Mouse (Mus musculus): ENCODE data around the gene Ltv1. TPM values are rescaled to one million over a fixed set of nuclear protein-coding genes. Genes with fewer than 3 reads are reported as not detected.

The Ltv1 gene
- polyA plus RNA-seq, 1 experiment from 2014 or later = 27.1 TPM

DNA sequence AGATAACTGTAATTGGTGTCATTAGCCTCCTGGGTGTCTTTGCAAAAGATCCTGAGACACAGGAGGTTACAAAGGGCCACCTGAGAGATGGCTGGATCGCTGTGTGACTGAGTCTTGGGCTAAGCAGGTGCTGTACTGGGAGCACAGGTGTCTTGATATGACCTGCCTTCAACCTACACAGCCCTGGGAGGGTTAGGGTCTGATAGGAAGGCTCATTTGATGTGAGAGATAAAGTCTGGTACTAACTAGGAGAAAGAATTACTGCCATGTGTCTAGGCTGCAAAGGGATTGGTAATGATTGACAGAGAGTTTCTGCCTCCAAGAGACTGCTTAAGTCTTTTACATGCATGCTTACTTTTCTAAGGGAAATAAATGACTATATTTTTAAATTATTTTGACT lies 27.1 kb upstream of the Ltv1 start:
- no peak overlapping the region for H3K27ac ChIP-seq (replicated peaks)
- no peaks in the 10 kb centered on the region for H3K27me3 ChIP-seq
- ATAC-seq (ENCODE audit: insufficient read depth) = no peak
- no peak overlapping the region for H3K4me3 ChIP-seq (replicated peaks)
- no peaks in the 10 kb centered on the region for H3K36me3 ChIP-seq (replicated peaks)
- H3K4me2 ChIP-seq = no peak overlapping the region
- no peaks in the 10 kb centered on the region for H3K9me3 ChIP-seq (replicated peaks)
- 62% methylated on average over 1 of the region's 1 CpGs for WGBS (ENCODE audit: insufficient replicate concordance)
- H3K9ac ChIP-seq = no peak overlapping the region
- 0 out of 2 replicates have a peak, but pooled peaks cover 4% of the 10 kb centered on the region for H3K4me1 ChIP-seq (replicated peaks)

GRCm38 (mm10) chr10:13213956-13214355 lies 21.0 kb upstream of the Ltv1 start:
- no peak overlapping the region for H3K27ac ChIP-seq (replicated peaks)

DNA sequence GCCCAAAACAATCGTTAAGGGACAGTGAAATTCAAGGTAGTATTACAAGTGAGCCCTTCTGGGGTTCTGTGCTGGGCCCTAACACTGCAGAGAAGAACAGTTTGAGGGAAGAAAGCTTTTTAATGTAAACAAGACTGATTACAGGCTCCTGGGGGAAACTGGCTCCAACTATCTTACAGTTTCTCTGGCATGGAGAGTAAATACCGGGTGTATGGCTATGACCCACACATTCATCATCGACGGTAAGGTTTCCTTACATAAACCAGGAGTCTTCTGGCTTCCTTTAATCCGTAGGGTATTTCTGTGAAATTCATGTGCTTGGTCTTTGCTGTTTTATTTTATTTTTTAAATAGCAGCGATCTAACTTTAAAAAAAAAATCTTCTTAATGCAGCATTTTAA lies 19.9 kb upstream of the Ltv1 start:
- Histone ChIP-seq H3K4me1 (replicated peaks) (0 out of 2 replicates have a peak, but pooled peaks cover 4% of the 10 kb centered on the region), H3K36me3 (replicated peaks) (0 out of 2 replicates have a peak, but pooled peaks cover 3% of the 10 kb centered on the region), H3K4me3 (replicated peaks) (no peak overlapping the region), H3K9ac (no peak overlapping the region), H3K4me2 (no peak overlapping the region), H3K27me3 (no peaks in the 10 kb centered on the region), H3K27ac (replicated peaks) (no peak overlapping the region), H3K9me3 (replicated peaks) (no peaks in the 10 kb centered on the region)
- ATAC-seq (ENCODE audit: insufficient read depth) = no peak
- 60% methylated on average over 6 of the region's 6 CpGs for WGBS (ENCODE audit: insufficient replicate concordance)

More at GRCm38 (mm10) chr10:13213956-13214355, 21.0 kb upstream of the Ltv1 start:
- H3K4me1 ChIP-seq (replicated peaks) = 0 out of 2 replicates have a peak, but pooled peaks cover 4% of the 10 kb centered on the region
- no peak overlapping the region for H3K4me3 ChIP-seq (replicated peaks)
- H3K27me3 ChIP-seq = no peaks in the 10 kb centered on the region
- no peak overlapping the region for H3K9ac ChIP-seq
- WGBS (ENCODE audit: insufficient replicate concordance) = 73% methylated on average over 12 of the region's 12 CpGs
- ATAC-seq (ENCODE audit: insufficient read depth) = no peak
- no peak overlapping the region for H3K4me2 ChIP-seq
- H3K9me3 ChIP-seq (replicated peaks) = no peaks in the 10 kb centered on the region
- 0 out of 2 replicates have a peak, but pooled peaks cover 3% of the 10 kb centered on the region for H3K36me3 ChIP-seq (replicated peaks)

- Histone ChIP-seq H3K4me3 (replicated peaks) (no peak overlapping the region), H3K4me2 (no peak overlapping the region), H3K27ac (replicated peaks) (no peak overlapping the region), H3K9ac (no peak overlapping the region), H3K36me3 (replicated peaks) (0 out of 2 replicates have a peak, but pooled peaks cover 3% of the 10 kb centered on the region), H3K27me3 (no peaks in the 10 kb centered on the region), H3K9me3 (replicated peaks) (no peaks in the 10 kb centered on the region), H3K4me1 (replicated peaks) (0 out of 2 replicates have a peak, but pooled peaks cover 4% of the 10 kb centered on the region)
- WGBS (ENCODE audit: insufficient replicate concordance) = 70% methylated on average over 9 of the region's 9 CpGs
- ATAC-seq (ENCODE audit: insufficient read depth) = no peak
These were observed 19.4 kb upstream of the Ltv1 start for GRCm38 (mm10) chr10:13212326-13212725.

DNA sequence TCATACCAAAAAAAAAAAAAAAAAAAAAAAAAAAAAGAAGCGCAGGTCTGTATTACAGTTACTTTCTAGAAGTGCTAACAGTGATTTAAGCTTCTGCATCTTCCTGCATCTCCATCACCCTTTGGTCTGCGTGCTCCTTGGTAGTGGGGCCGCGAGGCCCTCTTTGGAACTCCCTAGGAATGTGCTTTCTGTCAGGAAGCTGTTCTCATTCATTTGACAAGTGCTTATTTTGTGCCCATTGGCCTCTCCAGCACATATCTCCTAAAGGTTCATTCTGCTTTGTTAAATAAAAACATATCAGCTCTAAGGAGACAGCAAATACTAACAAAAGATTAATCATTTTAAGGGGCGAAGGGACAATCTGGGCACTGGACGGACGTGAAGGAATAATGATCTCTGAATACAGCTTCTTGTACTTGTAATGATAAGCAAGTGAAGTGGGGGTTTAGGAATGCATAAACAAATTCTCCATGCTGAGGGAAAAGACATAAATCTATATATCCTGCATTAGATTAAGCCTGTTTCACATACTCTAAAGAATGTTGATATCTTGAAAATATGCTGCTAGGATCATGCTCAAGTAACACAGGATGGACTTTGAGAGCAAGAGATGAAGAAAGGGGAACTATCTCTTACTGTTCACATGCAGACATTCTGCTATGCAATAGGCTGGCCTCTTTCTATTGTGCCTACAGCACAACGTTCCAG lies 17.1 kb upstream of the Ltv1 start:
- Histone ChIP-seq H3K4me1 (replicated peaks) (no peaks in the 10 kb centered on the region), H3K4me2 (no peak overlapping the region), H3K27me3 (no peaks in the 10 kb centered on the region), H3K9ac (no peak overlapping the region), H3K36me3 (replicated peaks) (0 out of 2 replicates have a peak, but pooled peaks cover 3% of the 10 kb centered on the region), H3K4me3 (replicated peaks) (no peak overlapping the region), H3K27ac (replicated peaks) (no peak overlapping the region), H3K9me3 (replicated peaks) (no peaks in the 10 kb centered on the region)
- 55% methylated on average over 8 of the region's 8 CpGs for WGBS (ENCODE audit: insufficient replicate concordance)
- no peak for ATAC-seq (ENCODE audit: insufficient read depth)

- Histone ChIP-seq H3K4me2 (no peak overlapping the region), H3K27ac (replicated peaks) (no peak overlapping the region), H3K4me1 (replicated peaks) (no peaks in the 10 kb centered on the region), H3K4me3 (replicated peaks) (no peak overlapping the region), H3K27me3 (no peaks in the 10 kb centered on the region), H3K9ac (no peak overlapping the region), H3K9me3 (replicated peaks) (no peaks in the 10 kb centered on the region), H3K36me3 (replicated peaks) (0 out of 2 replicates have a peak, but pooled peaks cover 3% of the 10 kb centered on the region)
- no peak for ATAC-seq (ENCODE audit: insufficient read depth)
- WGBS (ENCODE audit: insufficient replicate concordance) = 51% methylated on average over 3 of the region's 3 CpGs
These were observed 16.5 kb upstream of the Ltv1 start for GRCm38 (mm10) chr10:13209506-13209905.

DNA sequence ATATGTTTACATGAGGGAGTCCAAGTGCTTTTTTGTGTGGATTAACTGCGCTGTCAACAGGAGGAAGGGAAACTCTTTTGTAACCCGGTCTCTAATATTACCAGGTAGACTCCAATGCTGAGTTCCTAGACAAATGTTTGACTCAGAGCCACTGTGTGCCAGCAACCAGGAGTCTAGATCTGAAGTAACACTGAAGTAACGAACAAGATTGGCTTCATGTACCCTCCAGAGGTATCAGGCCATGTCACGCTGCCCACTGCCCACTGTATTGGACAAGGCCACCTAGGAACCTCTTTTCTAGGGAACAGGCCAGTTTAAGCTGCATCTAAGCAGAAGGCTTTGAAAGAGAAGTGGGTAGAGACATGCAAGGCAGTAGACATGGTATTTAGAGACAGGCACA lies 16.1 kb upstream of the Ltv1 start:
- no peak for ATAC-seq (ENCODE audit: insufficient read depth)
- Histone ChIP-seq H3K27ac (replicated peaks) (no peak overlapping the region), H3K9me3 (replicated peaks) (no peaks in the 10 kb centered on the region), H3K4me2 (no peak overlapping the region), H3K4me3 (replicated peaks) (no peak overlapping the region), H3K27me3 (no peaks in the 10 kb centered on the region), H3K4me1 (replicated peaks) (no peaks in the 10 kb centered on the region), H3K36me3 (replicated peaks) (0 out of 2 replicates have a peak, but pooled peaks cover 3% of the 10 kb centered on the region), H3K9ac (no peak overlapping the region)
- 75% methylated on average over 4 of the region's 4 CpGs for WGBS (ENCODE audit: insufficient replicate concordance)

DNA sequence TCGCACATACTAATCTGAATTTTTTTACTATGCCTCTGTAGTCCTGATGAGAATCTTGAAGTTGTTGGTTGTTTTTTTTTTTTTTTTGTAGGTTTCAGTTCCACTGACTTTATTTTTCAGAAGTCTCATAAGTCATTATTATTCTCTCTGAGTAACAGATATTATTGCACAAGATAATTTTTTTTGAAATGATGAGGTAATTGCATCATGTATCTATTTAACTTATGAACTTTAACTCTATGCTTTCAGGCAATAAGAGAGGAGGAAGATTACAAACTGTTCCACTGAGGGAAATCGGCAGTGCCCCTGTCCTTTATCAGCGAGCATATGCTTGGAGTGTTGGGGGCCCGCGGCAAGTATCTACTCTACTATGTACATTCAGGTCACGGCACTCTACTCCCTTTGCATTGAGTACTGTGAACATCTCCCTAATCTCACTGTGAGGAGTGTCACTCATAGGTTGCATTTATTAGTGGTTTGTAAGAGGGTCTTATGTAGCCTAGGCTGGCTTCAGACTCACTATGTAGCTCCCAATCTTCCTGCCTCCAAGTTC lies 8.8 kb upstream of the Ltv1 start:
- 34% methylated on average over 6 of the region's 6 CpGs for WGBS (ENCODE audit: insufficient replicate concordance)
- Histone ChIP-seq H3K4me3 (replicated peaks) (no peak overlapping the region), H3K9me3 (replicated peaks) (no peaks in the 10 kb centered on the region), H3K36me3 (replicated peaks) (no peaks in the 10 kb centered on the region), H3K27me3 (no peaks in the 10 kb centered on the region), H3K9ac (no peak overlapping the region), H3K27ac (replicated peaks) (peak overlapping the region; percentile 67), H3K4me2 (peak overlapping the region; percentile 46), H3K4me1 (replicated peaks) (peaks cover 6% of the 10 kb centered on the region)
- peak; percentile 99 for ATAC-seq (ENCODE audit: insufficient read depth)

GRCm38 (mm10) chr10:13200862-13201261 lies 7.9 kb upstream of the Ltv1 start:
- no peaks in the 10 kb centered on the region for H3K36me3 ChIP-seq (replicated peaks)
- H3K27ac ChIP-seq (replicated peaks) = no peak overlapping the region
- H3K4me1 ChIP-seq (replicated peaks) = peaks cover 6% of the 10 kb centered on the region
- H3K27me3 ChIP-seq = no peaks in the 10 kb centered on the region
- no peak for ATAC-seq (ENCODE audit: insufficient read depth)
- no peaks in the 10 kb centered on the region for H3K9me3 ChIP-seq (replicated peaks)
- no peak overlapping the region for H3K4me2 ChIP-seq
- no peak overlapping the region for H3K9ac ChIP-seq
- H3K4me3 ChIP-seq (replicated peaks) = no peak overlapping the region
- 53% methylated on average over 3 of the region's 3 CpGs for WGBS (ENCODE audit: insufficient replicate concordance)

GRCm38 (mm10) chr10:13199234-13199633 lies 6.3 kb upstream of the Ltv1 start:
- H3K4me1 ChIP-seq (replicated peaks) = peaks cover 6% of the 10 kb centered on the region
- WGBS (ENCODE audit: insufficient replicate concordance) = 30% methylated on average over 1 of the region's 1 CpGs
- no peak overlapping the region for H3K9ac ChIP-seq

DNA sequence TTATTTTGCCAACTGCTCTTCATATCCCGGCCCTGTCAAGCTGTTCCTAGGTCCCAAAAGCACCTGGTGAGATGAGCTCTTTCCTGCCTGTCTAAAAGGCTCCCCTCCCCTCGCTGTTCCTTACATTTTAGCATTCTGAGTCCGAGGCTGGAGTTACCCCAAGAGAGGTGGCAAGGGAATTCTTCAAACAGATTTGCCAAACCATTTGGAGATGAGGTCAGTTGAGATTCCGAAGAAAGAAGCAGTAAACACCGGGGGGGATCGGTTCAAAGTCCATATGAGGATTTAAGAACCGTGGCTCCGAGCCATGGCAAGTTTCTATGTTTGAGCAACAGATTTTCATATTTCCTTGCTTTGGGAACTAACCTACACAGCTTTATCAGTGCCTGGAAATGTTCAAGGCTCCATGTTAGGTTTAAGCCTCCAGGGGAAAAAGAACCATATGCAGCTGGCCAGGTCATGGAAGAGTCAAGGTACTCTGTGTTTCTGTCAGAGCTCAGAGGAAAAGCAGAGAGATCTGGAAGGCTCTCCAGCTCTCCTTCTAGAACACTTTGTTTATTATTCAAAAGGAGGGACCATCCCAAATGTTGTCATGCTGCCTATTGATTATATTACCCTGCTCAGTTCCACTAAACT lies 4.0 kb upstream of the Ltv1 start:
- H3K4me3 ChIP-seq (replicated peaks) = no peak overlapping the region
- H3K27ac ChIP-seq (replicated peaks) = no peak overlapping the region
- no peak overlapping the region for H3K9ac ChIP-seq
- H3K4me2 ChIP-seq = no peak overlapping the region
- no peaks in the 10 kb centered on the region for H3K27me3 ChIP-seq
- no peak for ATAC-seq (ENCODE audit: insufficient read depth)
- WGBS (ENCODE audit: insufficient replicate concordance) = 62% methylated on average over 8 of the region's 8 CpGs
- H3K9me3 ChIP-seq (replicated peaks) = no peaks in the 10 kb centered on the region
- H3K4me1 ChIP-seq (replicated peaks) = peaks cover 16% of the 10 kb centered on the region
- no peaks in the 10 kb centered on the region for H3K36me3 ChIP-seq (replicated peaks)

More at GRCm38 (mm10) chr10:13199234-13199633, 6.3 kb upstream of the Ltv1 start:
- Histone ChIP-seq H3K4me2 (no peak overlapping the region), H3K27me3 (no peaks in the 10 kb centered on the region), H3K9me3 (replicated peaks) (no peaks in the 10 kb centered on the region), H3K36me3 (replicated peaks) (no peaks in the 10 kb centered on the region), H3K27ac (replicated peaks) (no peak overlapping the region), H3K4me3 (replicated peaks) (no peak overlapping the region)
- ATAC-seq (ENCODE audit: insufficient read depth) = no peak

Data from liver, embryonic 15.5 days (tissue).